Mouse (Mus musculus) adipocyte (in vitro differentiated cells): ENCODE measurements around the gene Slfn5.
"Not testable (repeated sequence)": the region's sequence is repeated elsewhere in the genome, so short reads cannot be mapped to it uniquely, and the experiment has no call there.

ENCODE experiments used
- DNase-seq: peaks from one replicate; pipeline ENCODE4 v3.0.0-alpha.2; 2016; ENCODE audit warnings: low spot score

Slfn5 gene

DNA sequence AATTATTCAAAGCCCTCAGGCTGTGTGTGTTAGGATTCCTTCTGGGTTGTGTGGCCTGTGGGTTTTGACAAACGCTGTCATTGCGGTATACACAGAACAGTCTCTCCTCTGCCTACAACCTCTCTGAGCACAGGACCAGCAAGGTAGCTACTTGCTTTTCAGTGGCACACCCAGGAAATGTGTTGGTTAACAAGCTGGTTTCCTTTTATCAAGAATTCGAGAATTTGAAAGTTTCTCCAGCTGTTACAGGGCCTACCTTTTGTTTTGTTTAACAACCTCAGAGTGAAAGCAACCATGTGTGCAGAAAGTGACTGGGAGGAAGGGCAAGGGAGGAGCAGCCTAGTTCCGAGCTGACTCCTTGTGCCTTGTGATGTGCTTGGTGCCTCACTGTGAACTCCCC is 3.7 kb upstream of the Slfn5 start:
- no peak for DNase-seq

DNA sequence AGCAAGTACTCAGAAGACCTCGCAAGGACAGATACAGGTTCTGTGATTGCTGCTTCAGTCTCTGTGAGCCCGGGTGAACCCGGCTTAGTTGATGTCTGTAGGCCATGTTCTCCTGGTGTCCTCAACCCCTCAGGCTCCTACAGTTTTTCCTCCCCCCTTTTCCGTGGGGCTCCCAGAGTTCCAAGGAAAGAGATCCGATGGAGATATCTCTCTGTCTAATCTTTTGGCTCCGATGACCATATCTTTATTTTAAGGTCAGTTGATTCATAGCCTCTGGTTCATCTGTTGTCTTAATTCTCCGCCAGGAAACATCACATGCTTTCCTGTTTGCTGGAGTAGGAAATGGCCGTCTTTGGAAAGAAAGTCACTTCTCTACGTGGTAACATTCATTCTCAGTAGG is 2.1 kb upstream of the Slfn5 start:
- DNase-seq: no peak

DNA sequence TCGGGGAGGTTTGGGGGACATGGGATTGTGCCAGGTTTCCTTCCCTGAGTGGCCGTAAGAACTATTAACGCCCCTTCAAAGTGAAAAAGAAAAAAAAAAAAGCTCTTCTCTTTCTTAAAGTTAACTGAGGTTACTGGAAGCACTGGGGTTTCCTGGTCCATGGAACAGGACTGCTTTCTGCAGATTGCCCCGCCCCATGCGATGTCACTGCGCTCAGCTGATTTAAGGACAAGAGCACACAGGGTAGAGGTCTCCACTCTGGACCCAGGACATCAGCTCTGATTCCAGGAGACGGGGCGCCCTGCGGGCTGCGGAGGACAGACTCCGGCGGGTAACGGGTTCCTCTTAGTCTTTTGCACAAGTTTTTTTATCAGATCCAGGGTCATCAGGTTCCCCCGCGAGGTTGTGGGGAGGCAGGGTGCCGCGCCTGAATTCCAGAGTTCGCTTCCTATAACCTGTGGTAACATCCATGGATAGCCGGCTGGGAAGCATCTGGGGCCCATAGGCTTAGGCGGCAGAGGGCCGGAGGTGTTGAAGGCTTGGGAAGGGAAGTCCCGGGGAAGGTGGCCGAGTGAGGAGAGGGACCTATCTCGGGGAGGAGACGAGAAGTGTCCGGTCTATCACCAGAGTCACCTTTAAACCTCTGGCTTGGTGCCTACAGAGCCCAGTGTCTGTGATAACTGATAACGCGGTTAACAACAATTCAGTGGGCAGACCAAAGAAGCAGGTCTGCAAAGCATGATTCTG is 889 bp downstream of the Slfn5 start:
- DNase-seq: no peak

DNA sequence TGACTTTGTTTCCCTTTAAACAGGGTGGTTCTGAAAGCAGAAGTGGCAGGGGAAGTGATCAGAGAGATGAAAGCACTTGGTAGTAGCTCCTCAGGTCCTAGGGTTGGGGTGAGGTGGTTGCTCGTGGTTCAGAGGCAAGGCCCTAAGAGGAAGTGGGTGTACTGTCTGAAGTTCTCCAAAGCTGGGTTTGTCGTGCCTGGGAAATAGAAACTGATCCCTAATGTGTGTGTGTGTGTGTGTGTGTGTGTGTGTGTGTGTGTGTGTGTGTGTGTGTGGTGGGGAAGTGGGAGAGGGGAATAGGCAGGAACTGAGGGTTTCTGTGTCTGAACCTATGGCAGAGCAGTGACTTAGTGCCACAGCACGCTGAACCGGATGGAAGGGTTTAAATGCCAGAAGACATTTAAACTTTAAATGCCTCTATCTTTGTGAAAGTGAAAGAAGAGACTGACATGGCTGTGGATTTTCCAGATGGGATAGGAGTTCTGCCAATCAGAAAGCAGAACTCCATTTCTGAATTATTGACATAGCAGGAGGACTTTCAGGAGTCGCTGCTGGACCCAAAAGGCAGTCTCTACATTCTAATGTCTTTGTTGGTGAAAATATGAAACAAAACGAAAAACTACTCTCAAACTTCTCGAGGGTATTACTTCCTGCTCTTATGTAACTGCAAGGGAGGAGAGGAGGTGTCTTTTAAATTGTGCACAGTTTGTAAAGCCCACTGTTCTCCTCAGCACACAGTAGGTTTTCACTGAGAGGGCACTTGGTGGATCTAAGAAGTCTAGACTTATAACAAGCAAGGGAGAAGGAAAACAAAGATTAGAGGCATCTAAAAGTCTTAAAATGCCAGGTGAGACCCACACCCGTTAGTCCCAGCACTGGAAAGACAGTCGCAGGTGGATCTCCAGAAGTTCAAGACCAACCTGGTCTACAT is 1.7 kb downstream of the Slfn5 start:
- no peak for DNase-seq

DNA sequence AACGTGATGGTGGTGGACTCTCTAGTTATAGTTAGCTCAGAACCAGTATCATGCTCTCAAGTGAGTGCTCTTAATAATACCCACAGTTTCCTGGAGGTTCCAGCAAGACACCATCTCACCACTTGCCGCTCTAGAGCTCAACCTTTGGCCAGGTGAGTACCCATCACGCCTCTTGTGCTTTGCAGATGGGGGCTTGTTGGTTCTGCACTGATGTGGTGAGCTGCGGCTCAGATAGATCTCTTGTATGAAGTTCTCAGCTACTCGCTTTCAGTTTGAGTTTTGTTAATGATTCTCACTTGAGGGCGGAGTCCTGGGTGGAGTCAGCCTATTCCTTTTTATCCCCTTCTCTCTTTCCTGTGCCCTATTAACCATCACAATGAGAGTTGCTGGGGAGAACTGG is 3.5 kb downstream of the Slfn5 start:
- no peak for DNase-seq

DNA sequence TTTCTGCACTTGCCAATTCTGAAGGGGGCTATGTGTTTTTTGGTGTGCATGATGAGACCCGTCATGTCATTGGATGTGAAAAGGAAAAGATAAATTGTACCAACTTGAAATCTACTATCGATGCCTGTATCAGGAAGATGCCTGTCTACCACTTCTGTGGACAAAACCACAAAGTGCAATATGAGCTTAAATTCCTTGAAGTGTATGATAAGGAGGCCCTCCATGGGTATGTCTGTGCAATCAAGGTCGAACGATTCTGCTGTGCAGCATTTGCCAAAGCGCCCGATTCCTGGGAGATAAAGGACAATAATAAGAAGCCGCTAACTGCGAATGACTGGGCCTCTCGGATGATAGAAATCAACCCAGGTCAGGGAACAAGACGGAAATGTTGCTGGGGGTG is 5.8 kb downstream of the Slfn5 start:
- DNase-seq: no peak

DNA sequence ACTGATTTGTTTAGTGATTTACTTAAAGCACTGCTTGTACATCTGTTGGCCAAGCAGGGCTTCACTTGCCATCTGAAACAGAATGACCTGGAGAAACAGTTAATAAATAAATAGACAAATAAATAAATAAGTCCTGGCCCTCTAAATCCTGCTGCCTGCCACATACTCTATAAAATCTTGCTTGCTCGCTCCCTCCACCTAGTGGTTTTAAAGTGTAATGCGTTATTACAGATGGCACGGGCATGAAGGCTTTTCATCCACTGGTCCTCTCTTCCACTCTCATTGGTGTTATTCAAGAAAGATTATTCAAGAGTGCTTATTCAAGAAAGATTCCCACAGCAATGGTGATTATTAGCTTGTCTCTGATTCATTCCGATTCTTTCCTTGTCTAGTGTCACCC is 8.5 kb downstream of the Slfn5 start:
- DNase-seq: peak; percentile 58

DNA sequence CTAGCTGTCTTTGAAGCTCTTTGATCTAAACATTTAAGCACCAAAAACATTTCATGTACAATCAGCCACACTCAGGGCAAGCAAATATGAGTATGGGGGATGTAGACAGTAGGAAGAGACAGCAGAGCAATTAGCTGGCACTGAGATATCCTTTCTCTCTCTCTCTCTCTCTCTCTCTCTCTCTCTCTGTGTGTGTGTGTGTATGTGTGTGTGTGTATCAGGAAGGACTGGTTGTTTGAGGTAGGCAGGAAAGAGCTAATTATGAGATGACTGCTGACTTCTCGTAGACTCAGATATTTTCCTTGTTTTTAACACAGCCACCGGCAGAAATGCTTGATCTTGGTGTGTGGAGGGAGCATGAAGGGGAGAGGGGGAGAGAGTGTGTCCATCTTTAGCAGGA is 10.6 kb downstream of the Slfn5 start:
- DNase-seq: no peak

DNA sequence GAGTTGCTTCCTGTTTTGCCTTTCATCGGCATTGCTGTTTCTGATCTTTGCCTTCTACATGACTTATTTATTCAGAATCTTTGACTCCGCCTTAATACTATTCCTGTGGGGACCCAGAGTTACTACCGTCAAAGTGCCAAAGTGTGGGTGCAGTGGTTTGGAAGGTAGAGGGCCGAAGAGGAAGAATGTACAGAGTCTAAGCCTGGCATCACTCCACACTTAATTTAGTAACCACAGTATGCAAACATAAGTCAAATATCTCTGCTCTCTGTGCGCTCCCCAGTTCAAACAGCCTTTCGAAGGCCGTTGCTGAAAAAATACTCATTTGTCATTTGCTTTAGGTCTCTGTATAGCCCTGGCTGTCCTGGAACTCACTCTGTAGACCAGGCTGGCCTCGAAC is 11.1 kb downstream of the Slfn5 start:
- DNase-seq: no peak

DNA sequence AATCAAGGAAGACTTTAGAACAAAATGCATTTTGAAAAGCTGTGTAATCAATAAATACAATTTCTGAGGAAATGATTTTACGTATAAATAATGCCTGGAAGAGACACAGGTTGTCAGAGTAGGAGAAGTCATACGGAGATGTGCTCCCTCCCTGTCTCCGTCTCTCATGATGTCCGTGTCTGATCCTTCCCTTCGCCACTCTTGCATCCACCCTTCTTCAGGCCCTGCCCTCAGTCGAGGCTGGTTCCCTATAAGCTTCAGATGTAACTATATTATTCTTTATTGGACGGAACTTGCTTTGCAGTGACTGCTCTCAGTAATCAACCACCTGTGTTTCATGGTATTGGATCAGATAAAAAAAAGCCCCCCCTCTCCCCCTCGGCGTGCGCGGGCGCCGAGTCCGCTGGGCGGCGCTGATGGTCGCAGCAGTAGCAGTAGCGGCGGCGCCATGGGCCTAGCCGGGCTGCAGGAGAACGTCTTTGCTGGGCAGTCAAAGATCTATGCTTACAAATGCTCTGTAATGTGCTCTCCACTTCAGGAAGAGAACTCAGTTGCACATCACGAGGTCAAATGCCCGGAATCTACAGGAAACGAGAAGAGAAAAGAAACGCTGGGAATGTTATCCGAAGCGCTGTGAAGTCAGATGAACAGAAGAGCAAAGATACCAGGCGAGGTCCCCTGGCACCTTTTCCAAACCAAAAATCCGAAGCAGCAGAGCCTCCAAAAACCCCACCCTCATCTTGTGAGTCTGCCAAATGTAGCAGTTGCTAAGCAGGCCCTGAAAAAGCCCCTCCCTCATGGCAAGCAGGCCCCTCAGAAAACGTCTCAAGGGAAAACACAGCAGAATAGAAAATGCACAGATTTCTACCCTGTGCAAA is 19.8 kb downstream of the Slfn5 start:
- DNase-seq: no peak

DNA sequence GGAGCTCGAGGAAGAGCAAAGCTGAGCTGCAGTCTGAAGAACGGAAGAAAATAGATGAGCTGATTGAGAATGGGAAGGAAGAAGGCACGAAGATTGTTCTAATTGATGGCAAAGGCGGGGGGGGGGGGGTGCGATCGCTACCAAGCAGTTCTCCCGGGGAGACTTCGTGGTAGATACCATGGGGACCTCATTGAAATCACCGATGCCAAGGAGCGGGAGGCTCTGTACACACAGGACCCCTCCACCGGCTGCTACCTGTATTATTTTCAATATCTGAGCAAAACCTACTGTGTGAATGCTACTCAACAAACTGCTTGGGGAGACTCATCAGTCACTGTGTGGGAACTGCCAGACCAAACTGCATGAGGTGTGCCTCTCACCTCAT is 20.4 kb downstream of the Slfn5 start:
- DNase-seq: no peak

DNA sequence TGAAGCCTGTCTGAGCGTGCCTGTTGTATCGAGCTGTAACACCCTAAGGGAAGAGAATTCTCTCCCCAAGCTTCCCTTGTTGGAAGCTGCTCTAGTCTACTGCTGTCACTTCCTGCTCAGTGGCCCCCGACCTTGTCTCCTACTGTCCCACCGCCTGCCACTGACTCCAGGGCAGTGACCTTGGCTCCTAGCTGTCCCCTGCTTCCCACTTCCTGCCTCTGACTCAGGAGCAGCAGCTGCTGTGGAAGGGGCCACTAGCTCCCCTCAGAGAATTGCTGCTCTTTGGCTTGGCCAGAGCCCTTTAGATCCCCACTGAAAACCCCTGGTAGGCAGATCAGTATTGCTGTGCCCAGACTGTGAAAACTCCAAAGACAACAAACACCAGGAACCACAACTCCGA is 22.8 kb downstream of the Slfn5 start:
- no peak for DNase-seq

DNA sequence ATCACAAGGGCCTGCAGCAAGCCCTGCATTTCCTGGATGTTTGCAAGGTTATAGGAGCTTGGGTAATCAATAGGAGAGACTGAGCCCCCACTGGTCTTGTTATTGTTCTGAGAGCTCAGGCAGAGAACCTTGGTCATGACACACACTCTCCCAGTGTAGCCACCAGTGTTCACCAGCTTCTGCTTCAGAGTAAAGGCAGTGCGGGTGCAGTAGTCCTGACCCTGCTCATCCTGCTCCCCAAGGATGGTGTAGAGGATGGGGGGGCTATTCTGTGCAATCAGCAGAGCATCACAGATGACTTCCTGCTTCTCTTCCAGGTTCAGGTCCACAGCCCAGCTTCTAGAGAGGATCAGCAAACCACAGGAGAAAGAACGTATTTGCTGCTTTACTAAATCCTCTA is 31.3 kb downstream of the Slfn5 start:
- not testable (repeated sequence) for DNase-seq

DNA sequence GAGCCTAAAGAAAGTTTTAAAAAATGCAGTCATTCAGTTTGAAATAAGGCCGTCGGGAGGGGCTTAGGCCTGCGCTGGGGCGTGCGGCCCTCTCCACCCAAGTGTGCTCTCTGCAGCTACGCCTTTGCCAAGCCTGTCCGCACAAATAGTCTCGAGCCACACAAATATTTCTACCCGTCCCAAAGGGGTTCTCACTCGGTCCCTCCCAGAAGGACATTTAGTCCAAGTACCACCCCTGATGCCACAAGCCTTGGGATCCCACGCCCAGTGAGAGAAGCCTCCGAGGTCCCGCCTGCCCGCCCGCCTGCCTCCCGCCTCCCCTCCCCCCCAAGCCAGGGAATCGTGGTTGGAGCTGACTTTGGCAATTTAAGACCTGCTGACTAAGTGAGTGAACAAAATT is 32.0 kb downstream of the Slfn5 start:
- no peak for DNase-seq

DNA sequence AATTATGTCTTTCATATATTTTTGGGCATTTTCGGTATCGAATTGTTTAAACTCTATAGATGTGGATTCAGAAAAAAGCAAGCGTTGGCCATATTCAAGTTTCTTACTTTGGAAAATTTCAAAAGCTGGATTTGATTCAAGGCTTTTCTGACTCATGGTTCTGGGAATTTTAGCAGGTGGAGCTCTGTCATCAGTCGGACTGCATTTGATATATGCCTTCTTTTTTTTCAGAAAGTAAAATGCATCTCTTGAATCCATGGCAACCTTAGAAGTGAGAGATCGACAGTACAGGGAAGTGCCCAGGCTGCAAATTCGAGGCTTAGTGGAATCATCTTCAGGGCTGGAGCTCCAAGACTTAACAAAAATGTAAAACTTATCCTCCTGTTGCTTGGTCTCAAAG is 36.5 kb downstream of the Slfn5 start:
- DNase-seq: no peak

DNA sequence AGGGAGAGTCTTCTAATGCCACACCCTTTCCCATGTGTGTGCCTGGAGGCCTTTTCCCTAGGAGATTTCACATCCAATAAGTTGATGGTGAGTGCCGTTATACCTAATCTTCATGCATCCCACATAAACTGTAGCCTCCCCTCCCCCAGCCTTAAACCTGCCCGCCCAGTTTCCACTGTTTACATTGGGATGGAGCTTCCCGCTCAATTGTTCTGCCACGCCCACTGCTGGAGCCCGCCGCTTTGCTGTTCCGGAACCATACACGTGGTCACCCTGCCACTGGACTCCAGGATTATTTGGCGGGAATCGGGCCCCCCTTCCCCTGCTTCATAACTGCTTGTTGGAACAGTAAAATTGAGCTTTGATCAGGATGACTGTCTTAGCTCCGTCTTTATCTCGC is 38.2 kb downstream of the Slfn5 start:
- DNase-seq: no peak

DNA sequence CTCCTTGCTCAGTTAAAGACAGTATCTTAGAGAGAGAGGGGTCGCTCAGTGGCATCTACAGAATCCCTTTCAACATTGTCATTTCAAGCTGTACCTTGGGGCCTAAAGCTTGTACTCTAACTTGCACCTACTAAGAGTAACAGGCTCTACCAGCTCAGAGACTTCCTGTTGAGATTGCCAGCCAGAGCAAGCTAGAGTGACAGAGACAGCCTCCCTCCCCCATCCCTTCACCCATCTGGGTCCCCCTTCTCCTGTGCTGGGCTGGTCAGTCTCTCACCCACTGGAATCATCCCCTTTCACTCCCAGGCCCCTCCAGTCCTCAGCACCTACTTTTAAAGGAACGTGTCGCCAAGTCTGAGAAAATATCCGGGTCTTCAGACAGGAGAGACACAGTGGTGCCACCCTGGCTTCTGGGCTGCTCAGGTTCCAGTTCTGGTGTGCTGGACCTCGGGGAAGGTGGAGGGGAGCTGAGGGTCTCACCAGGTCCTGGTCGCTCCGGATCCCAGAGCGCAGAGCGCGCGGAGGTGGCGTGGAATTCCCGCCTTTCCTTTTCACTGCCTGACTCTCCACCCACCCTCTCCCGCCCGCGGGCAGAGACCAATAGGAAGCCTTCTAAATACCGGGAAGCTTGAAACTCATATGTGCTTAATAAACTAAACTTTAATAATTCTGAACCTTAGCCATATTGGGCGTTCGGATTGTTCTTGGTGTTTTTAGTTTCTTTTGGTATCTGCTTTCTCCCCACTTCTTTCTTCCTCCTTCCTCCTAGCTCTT is 39.6 kb downstream of the Slfn5 start:
- peak; percentile 56 for DNase-seq

DNA sequence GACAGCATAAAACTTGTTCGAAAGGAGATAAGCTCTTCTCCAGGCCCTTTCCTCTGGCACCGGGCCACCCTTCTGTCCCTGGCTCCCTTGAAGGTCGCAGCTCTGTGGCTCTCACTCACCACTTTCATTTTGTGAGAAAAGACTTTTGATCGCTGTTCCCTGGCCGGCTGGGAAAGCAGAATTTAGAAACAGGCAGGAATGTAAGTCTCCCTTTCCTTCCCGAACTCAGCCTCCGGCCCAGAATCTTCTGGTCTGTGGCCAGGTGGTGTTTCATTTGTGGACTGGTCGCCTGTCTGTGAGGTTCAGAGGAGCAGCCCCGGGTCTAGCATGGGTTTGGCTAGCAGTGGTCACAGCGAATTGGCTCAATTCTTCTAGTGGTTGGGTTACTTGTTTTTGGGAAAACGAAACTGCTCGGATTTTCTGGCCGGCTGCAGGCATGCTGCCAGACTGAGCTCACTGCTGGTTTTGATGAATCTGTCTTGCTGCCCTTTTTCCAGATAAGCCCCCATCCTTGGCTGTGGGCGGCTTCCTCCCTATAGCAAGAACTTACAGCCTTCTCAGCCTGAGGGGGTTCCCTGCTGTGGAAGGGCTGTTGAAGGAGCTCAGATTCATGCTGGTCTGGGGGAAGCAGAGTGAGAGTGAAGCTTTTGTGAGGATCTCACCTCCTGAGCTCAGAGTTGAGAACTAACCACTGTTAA is 40.5 kb downstream of the Slfn5 start, which contains the start of gene Slfn9:
Gene Slfn9, minus strand, starts transcription at position 362 of the 698 bp plus-strand sequence.
- DNase-seq: peak; percentile 55

DNA sequence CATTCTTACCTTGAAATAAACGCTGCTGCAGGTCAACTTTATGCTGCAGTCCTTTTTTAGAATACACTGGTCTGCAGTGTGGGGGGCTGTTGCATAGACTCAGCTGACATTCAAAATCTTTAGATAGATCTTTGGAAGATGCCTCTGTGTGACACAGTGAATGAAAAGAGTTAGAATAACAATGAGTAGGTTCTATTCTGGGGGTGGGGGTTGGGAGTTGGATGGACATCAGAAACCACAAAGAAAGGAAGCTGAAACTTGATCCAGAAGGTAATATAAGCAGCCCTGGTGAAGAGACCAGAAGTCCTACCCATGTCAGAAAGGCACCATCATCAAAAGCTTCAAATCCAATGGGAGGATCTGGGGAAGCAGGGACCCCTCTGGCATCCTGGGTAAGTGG is 62.2 kb downstream of the Slfn5 start:
- DNase-seq: no peak
